Mouse (Mus musculus) hindbrain, embryonic 13.5 days (tissue): Measurements from ENCODE around the gene Slc3a1. TPM values are rescaled to one million over a fixed set of nuclear protein-coding genes. Genes with fewer than 3 reads are reported as not detected.

Experiments used
- ATAC-seq: fragments of 200-750 bp; cut with Nextera tagmentation; 2 replicates; pipeline ENCODE4 v1.8.0; 2017; ENCODE audit warnings: moderate TSS enrichment; ENCODE audit not compliant: low FRiP score
- H3K27ac ChIP-seq: fragments of 300-500 bp; sonication (generic); 2 replicates; pipeline ENCODE4 v1.5.1; 2015; ENCODE audit warnings: inconsistent platforms, mild to moderate bottlenecking, moderate library complexity
- H3K27me3 ChIP-seq: fragments of 300-500 bp; sonication (generic); 2 replicates; pipeline ENCODE4 v1.6.1; 2015; ENCODE audit warnings: mild to moderate bottlenecking, inconsistent platforms
- H3K36me3 ChIP-seq: fragments of 300-500 bp; sonication (generic); 2 replicates; pipeline ENCODE4 v1.6.1; 2015; ENCODE audit warnings: mild to moderate bottlenecking, inconsistent platforms
- H3K4me1 ChIP-seq: fragments of 300-500 bp; sonication (generic); replicated peaks from 2 replicates; pipeline ENCODE4 v1.6.1; 2015; ENCODE audit warnings: inconsistent platforms
- H3K4me2 ChIP-seq: fragments of 300-500 bp; sonication (generic); 2 replicates; pipeline ENCODE4 v1.6.1; 2015; ENCODE audit warnings: inconsistent platforms, mild to moderate bottlenecking, moderate library complexity
- H3K4me3 ChIP-seq: fragments of 300-500 bp; sonication (generic); 2 replicates; pipeline ENCODE4 v1.5.1; 2015; ENCODE audit warnings: mild to moderate bottlenecking, inconsistent platforms
- H3K9ac ChIP-seq: fragments of 300-500 bp; sonication (generic); 2 replicates; pipeline ENCODE4 v1.6.1; 2015; ENCODE audit warnings: mild to moderate bottlenecking, inconsistent platforms
- H3K9me3 ChIP-seq: fragments of 300-500 bp; sonication (generic); 2 replicates; pipeline ENCODE4 v1.6.1; 2016; ENCODE audit warnings: inconsistent platforms
- WGBS: fragments of 180-500 bp; shearing (Covaris S2); methylation state at CpG from one replicate; pipeline ENCODE4 v1.1.7; 2015; 5-methylcytosine and 5-hydroxymethylcytosine counted together
- polyA plus RNA-seq: library from polyadenylated mRNA; unstranded; fragments of >200 nt; fragmentation: Nextera tagmentation; extraction: Ambion mirVana; gene quantifications from 2 replicates; pipeline ENCODE4 v1.2.1, GENCODE M21; 2015

Slc3a1 gene
- polyA plus RNA-seq, 1 experiment from 2014 or later, result 0.32 TPM

DNA sequence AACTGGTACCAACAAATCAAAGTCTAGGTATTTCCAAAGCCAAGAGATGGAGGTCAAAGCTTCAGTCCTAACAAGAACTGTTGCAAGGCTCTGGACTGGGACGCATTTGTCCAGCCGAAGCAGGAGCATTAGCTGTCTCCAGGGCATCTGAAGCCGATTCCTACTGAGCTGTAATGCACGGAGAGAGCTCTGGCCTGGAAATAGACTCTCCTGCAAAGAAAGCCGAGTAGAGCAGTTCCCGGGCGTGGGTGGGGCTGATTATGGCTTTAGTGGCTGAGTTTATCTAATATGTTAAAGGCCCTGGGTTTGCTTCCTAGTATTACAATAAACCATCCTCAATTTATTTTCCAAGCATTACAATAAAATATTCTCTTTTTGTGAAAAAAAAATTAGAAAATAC, 45.0 kb downstream of the Slc3a1 start:
- 61% methylated on average over 7 of the region's 7 CpGs for WGBS

DNA sequence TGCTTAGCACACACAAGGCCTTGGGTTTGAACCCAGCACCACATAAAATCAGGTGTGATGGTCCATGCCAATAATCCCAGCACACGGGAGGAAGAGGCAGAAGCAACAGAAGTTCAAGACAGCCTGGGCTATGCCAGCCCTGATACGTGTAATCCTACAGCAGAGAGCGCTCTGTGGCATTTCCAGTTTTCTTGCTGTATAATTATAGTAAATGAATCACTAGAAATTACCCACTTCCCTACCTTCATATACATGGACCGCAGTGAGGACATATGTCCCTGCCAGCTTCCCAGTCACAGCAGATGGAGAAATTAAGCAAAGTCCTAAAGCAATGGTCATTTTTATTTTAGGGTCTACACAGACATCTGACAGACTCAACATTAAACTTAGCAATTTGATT, 45.9 kb downstream of the Slc3a1 start:
- H3K27me3 ChIP-seq, result no peaks in the 10 kb centered on the region
- ATAC-seq, result no peak
- no peak overlapping the region for H3K9ac ChIP-seq
- peaks cover 11% of the 10 kb centered on the region for H3K4me1 ChIP-seq
- no peak overlapping the region for H3K4me3 ChIP-seq
- H3K9me3 ChIP-seq, result no peaks in the 10 kb centered on the region
- H3K27ac ChIP-seq, result no peak overlapping the region
- H3K36me3 ChIP-seq, result peaks cover 75% of the 10 kb centered on the region
- WGBS, result 94% methylated on average over 4 of the region's 4 CpGs
- H3K4me2 ChIP-seq, result no peak overlapping the region

More for the DNA sequence above, 45.0 kb downstream of the Slc3a1 start:
- ATAC-seq, result no peak
- H3K4me2 ChIP-seq, result no peak overlapping the region
- H3K4me1 ChIP-seq, result peaks cover 11% of the 10 kb centered on the region
- H3K36me3 ChIP-seq, result peaks cover 75% of the 10 kb centered on the region
- H3K9ac ChIP-seq, result no peak overlapping the region
- no peaks in the 10 kb centered on the region for H3K9me3 ChIP-seq
- peak overlapping the region; percentile 41; the same call in 1 of the 2 replicates for H3K27ac ChIP-seq
- no peaks in the 10 kb centered on the region for H3K27me3 ChIP-seq
- H3K4me3 ChIP-seq, result no peak overlapping the region

DNA sequence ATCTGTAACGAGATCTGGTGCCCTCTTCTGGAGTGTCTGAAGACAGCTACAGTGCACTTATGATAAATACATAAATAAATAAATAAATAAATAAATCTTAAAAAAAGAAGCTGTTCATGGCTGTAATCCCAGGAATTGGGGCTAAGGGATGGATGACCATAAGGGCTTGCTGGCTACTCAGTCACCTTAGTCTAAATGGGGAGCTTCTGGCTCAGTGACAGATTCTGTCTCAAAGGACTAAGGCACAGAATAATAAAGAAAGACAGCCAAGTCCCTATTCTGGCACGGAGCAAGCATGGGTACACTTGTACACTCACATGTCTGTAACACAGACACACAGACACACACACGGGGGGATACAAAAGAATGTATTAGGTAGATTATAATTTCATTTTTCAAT, 51.1 kb downstream of the Slc3a1 start:
- Histone ChIP-seq H3K27me3 (no peaks in the 10 kb centered on the region), H3K4me2 (no peak overlapping the region), H3K4me3 (no peak overlapping the region), H3K9me3 (no peaks in the 10 kb centered on the region), H3K9ac (no peak overlapping the region), H3K27ac (no peak overlapping the region), H3K36me3 (peaks cover 59% of the 10 kb centered on the region), H3K4me1 (no peaks in the 10 kb centered on the region)
- 90% methylated on average over 3 of the region's 3 CpGs for WGBS
- ATAC-seq, result no peak

DNA sequence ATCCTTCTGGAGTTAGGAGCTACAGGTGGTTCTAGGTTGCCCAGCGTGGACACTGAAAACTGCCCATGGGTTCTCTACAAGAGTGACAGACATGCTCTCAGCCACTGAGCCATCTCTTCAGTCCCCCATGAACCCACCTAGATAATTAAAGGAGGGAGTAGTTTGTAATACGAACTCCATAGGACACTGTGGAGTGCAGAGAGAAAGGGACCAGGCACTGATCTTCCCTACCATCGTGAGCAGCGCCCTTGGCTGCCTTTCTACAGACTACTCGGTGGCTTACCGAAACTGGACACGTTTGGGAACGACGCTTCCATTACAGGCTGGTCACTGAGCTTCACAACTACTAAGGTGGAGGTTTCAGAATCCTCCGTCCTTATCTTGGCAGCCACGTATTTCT, 52.6 kb downstream of the Slc3a1 start:
- whole genome bisulfite sequencing, result 97% methylated on average over 11 of the region's 11 CpGs
- Histone ChIP-seq H3K27me3 (no peaks in the 10 kb centered on the region), H3K4me2 (no peak overlapping the region), H3K36me3 (peaks cover 49% of the 10 kb centered on the region), H3K27ac (no peak overlapping the region), H3K9ac (no peak overlapping the region), H3K4me3 (no peak overlapping the region), H3K4me1 (no peaks in the 10 kb centered on the region), H3K9me3 (no peaks in the 10 kb centered on the region)
- ATAC-seq, result no peak

DNA sequence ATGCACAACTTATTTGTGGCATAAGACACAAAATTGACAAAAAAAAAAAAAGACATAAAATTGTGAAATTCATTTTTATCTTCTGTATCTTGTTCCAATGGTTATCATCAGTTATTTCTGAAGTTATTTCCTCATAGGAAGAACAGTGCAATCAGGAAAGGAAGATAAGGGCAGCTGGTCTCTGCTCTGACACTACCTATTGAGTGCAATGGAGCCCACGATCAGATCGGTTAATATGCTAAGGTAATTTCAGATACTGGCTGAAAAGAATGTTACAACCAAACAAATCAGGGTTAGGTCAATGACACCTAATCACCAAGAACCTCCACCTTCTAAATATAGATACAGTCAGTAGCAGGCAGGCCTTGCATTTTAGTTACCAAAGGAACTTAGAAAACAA, 57.2 kb downstream of the Slc3a1 start:
- H3K4me1 ChIP-seq, result peaks cover 19% of the 10 kb centered on the region
- ATAC-seq, result no peak
- WGBS, result 94% methylated on average over 2 of the region's 2 CpGs
- peaks cover 11% of the 10 kb centered on the region for H3K36me3 ChIP-seq
- H3K9me3 ChIP-seq, result no peaks in the 10 kb centered on the region
- no peaks in the 10 kb centered on the region for H3K27me3 ChIP-seq
- no peak overlapping the region for H3K27ac ChIP-seq
- H3K9ac ChIP-seq, result no peak overlapping the region
- no peak overlapping the region for H3K4me2 ChIP-seq
- no peak overlapping the region for H3K4me3 ChIP-seq

DNA sequence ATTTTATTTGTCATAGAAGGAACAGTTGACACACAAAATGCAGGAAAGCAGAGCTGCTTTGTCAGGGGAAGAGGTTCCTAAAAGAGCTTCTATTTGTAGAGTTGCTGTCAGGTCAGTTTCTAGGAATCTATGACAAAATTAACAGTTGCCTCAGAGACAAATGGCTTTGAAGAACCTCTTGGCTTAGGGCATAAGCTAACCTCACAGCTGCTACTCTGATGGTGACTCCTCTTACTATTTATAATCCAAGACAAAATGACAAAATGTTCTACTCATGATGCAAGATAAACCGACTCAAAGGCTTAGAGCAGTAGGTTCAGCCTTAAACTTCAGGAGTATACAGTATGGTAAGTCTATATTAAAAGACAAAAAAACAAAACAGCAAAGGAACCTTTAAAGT, 58.3 kb downstream of the Slc3a1 start:
- H3K4me3 ChIP-seq, result no peak overlapping the region
- 92% methylated on average over 1 of the region's 1 CpGs for WGBS
- no peak for ATAC-seq

DNA sequence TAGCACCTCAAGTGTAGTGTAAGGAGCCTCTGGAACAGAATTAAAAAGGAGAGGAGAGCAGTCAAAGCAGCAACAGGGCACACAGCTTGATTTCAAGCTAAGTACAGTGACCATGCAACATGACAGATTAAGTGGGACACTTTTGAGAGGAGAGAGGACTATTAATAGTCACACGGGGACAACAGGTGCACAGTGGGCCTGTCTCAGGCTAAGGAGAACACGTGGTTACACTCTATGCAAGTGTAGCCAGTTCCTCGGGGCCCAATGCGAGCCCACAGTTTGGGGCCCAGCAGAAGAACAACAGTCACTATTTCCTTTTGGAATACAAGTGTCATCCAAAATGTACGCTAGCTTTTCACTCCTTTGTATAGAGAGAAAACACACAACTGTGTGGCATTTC, 59.4 kb downstream of the Slc3a1 start:
- Histone ChIP-seq H3K4me2 (no peak overlapping the region), H3K27me3 (no peaks in the 10 kb centered on the region), H3K27ac (no peak overlapping the region), H3K4me1 (peaks cover 24% of the 10 kb centered on the region), H3K9me3 (no peaks in the 10 kb centered on the region), H3K9ac (no peak overlapping the region), H3K36me3 (peaks cover 3% of the 10 kb centered on the region; the same call in 1 of the 2 replicates), H3K4me3 (no peak overlapping the region)
- WGBS, result 88% methylated on average over 5 of the region's 5 CpGs
- ATAC-seq, result no peak

More for the DNA sequence above, 58.3 kb downstream of the Slc3a1 start:
- no peaks in the 10 kb centered on the region for H3K9me3 ChIP-seq
- peaks cover 3% of the 10 kb centered on the region; the same call in 1 of the 2 replicates for H3K36me3 ChIP-seq
- no peak overlapping the region for H3K9ac ChIP-seq
- H3K27ac ChIP-seq, result no peak overlapping the region
- peaks cover 24% of the 10 kb centered on the region for H3K4me1 ChIP-seq
- H3K27me3 ChIP-seq, result no peaks in the 10 kb centered on the region
- H3K4me2 ChIP-seq, result no peak overlapping the region

DNA sequence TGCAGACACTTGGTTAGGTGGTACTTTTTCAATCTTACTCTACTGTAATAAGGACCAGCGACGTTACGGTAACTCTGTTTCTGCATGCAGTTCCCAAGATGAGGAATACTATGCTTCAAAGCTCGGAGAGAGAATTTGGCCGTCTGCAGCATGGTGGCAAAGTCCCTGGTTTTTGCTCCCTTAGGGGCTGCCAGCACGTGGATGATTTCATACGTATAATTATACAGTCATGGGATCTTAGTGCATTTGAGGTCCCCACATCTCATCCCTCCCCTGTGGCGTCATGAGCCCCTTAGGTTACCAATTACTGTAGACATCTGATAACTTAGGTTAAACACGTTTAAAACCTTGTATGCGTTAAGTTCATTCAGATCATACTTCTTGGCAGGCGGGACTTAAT, 60.2 kb downstream of the Slc3a1 start:
- H3K4me1 ChIP-seq, result peaks cover 24% of the 10 kb centered on the region
- peak overlapping the region; percentile 93; the same call in 1 of the 2 replicates for H3K4me3 ChIP-seq
- H3K9me3 ChIP-seq, result no peaks in the 10 kb centered on the region
- H3K9ac ChIP-seq, result no peak overlapping the region
- no peaks in the 10 kb centered on the region for H3K27me3 ChIP-seq
- peak overlapping the region; percentile 79 for H3K4me2 ChIP-seq
- WGBS, result 87% methylated on average over 11 of the region's 11 CpGs
- H3K27ac ChIP-seq, result no peak overlapping the region
- no peak for ATAC-seq
- no peaks in the 10 kb centered on the region for H3K36me3 ChIP-seq

DNA sequence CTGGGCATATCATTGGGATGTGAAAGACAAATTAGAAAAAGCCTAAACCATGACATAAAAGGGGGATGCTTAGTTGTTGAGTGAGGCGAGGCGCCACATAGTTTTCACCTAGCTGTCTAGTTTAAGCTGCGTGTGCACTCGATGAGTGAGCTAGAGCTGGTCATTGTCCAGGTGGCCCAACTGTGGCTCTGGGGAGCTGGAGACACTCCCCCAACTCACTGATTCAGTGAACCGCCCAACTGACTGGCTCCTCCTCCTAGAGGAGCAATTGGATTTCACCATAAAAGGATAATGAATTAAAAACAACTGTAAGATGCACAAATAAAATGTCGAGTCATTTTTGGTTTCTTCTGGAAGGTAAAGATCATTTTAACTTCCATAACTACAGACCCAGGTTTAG, 60.8 kb downstream of the Slc3a1 start:
- Histone ChIP-seq H3K9ac (peak overlapping the region; percentile 92), H3K36me3 (no peaks in the 10 kb centered on the region), H3K27ac (no peak overlapping the region), H3K4me2 (peak overlapping the region; percentile 79), H3K4me1 (peaks cover 24% of the 10 kb centered on the region), H3K27me3 (no peaks in the 10 kb centered on the region), H3K9me3 (no peaks in the 10 kb centered on the region), H3K4me3 (peak overlapping the region; percentile 93)
- WGBS, result 50% methylated on average over 6 of the region's 6 CpGs
- no peak for ATAC-seq

DNA sequence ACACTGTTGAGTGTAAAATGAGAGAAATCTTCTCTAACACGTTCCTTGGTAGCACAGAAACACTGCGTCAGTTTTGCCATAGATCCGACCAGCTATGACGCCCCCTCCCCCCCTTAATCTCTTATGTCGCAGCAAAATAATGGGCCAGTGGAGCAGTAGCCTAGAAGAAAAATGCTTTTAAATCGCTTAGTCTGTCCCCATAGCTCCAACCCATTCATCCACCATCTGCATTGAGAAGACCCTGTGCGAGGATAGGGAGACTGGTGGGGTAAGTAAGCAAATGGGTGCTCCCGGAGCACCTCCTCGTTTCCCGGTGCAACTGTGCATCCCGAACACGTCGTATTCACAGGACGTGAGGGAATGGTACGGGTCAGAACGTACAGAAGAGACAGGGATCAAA, 61.4 kb downstream of the Slc3a1 start:
- Histone ChIP-seq H3K4me1 (peaks cover 24% of the 10 kb centered on the region), H3K9me3 (no peaks in the 10 kb centered on the region), H3K4me3 (peak overlapping the region; percentile 93), H3K4me2 (peak overlapping the region; percentile 79), H3K9ac (peak overlapping the region; percentile 92), H3K27me3 (no peaks in the 10 kb centered on the region), H3K36me3 (no peaks in the 10 kb centered on the region), H3K27ac (peak overlapping the region; percentile 95)
- peak; percentile 37 for ATAC-seq
- under 1% methylated on average over 16 of the region's 16 CpGs for WGBS

DNA sequence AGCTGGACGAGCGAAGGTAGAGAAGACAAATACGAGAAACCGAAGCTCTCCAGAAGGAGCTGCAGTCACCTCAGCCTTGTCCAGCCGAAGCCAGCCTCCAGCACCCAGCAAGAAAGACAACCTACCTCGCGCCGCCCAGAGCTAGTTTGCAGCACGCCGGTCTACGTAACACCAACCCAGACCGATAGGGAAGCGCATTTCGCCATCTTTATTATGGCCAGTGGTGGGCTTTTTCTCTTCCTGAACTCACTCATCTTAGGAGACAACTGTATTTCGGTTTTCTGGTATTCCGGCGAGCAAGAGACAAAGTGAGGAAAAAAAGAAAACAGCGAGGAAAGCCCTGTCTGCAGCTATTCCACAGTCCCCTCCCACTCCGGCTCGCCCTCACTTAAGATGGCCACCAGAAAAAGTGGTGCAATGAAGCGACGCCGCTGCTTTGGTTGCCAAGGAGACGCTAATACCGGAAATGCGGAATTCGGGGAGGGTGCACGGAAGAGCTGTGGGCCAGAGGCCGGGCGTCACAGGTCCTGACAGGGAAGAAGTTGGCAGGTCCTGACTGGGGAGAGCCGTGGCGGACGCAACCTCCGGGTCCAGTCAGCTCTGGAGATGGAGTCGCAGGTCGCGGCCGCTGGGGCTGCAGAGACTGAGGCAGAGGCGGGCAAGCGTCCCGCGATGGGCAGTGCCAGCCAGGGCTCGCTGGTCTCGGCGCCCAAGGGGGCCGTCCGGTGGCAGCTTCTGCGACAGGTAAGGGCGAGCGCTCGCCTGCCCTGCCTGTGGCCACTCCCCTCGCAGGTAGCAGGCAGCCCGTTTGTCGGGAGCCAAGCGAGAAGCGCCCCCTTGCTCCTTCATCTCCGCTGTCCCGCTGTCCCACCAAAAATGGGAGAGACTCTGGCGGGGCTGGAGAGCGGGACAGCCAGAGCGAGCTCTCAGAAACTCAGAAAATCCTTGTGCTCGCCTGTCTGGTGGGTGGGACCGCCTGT, 62.2 kb downstream of the Slc3a1 start, which contains the start of the genes Prepl and Camkmt:
TSS of gene Prepl (minus strand) at position 122 of the 980 bp plus-strand sequence.
TSS of gene Camkmt (plus strand) at position 433 of the 980 bp plus-strand sequence.
- WGBS, result under 1% methylated on average over 63 of the region's 63 CpGs
- Histone ChIP-seq H3K4me1 (peaks cover 24% of the 10 kb centered on the region), H3K4me2 (peak within 1 kb of the TSS; percentile 79), H3K9me3 (no peaks in the 10 kb centered on the region), H3K27ac (peak within 1 kb of the TSS; percentile 95), H3K36me3 (no peaks in the 10 kb centered on the region), H3K9ac (peak within 1 kb of the TSS; percentile 92), H3K4me3 (peak within 1 kb of the TSS; percentile 93), H3K27me3 (no peaks in the 10 kb centered on the region)
- peak; percentile 99 for ATAC-seq

DNA sequence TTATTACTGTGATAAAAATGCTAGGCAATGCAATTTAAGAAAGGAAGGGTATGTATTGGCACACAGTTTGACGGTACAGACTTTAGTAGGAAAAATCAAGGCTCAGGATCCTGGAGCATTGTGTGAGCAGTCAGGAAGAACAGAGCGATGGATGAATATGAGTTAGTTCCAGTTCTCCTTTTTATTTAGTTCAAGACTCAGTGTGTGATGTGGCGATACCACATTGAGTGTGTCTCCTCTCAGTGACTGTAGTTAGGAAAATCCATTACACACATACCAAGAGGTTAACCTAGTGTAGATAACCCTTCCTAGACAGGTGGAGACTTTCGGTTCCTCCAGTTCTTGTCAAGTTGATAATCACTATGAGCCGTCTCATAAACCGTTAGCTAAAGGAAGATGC, 63.6 kb downstream of the Slc3a1 start:
- Histone ChIP-seq H3K4me3 (peak overlapping the region; percentile 93), H3K27ac (no peak overlapping the region), H3K9ac (no peak overlapping the region), H3K4me2 (peak overlapping the region; percentile 79), H3K9me3 (no peaks in the 10 kb centered on the region), H3K27me3 (no peaks in the 10 kb centered on the region), H3K4me1 (peaks cover 24% of the 10 kb centered on the region), H3K36me3 (peaks cover 3% of the 10 kb centered on the region; the same call in 1 of the 2 replicates)
- ATAC-seq, result no peak
- 94% methylated on average over 6 of the region's 6 CpGs for WGBS
